Mouse (Mus musculus): ENCODE data around the gene Tmco1. TPM values are rescaled to one million over a fixed set of nuclear protein-coding genes. Genes with fewer than 3 reads are reported as not detected.

Tmco1 gene
- total RNA-seq, 2 experiments from 2014 or later: 52.4 to 52.7 TPM

DNA sequence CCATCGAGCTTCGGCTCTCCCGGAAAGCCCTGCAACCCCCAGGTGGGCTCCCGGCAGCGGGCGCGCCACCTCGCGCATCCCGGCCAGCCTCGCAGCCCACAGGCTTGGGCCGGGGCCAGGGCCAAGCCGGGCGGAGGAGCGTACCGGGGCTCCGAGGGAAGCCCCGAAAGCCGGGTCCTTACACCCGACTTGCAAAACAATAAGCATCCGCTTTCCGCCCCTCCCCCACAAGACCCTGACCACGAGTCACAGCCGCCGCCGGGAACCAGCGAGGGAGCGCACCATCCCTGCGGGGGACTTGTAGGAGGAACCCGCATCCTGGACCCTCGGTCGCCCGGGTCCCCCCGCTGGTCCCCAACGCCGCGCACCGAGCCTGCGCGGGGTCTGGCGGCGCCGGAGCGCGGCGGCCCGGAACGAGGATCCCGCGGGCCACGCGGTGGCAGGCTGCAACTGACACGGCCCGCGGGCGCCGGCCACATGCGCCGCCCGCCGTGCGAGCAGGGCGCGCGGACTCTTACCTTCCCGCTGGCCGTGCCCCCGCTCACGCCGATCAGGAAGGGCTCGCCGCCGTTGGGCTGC, 23.8 kb upstream of the Tmco1 start:
- peak; percentile 62 to 69 for DNase-seq

DNA sequence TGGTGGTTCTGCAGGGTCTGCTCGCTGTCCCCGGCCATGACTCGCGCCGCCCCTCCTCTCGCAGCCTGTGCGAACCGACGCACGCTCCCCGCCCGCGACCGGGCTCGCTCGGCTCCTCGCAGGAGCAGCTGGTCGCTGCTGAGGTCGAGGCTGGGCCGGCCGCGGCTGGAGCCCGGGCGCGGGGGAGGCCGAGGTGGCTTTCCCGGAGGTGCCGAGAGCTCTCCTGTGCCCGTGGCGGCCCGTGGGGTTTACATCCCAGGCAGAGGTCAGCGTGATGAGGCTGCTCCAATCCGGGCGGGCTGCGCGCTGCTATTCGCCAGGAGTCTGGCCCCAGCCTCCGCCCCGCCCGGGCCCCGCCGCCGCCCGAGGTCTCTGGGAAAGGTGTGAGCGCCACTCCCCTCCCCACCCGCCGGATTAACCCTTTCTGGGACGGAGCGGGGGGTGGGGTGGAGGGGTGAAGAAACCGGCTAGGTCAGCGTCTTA, 23.3 kb upstream of the Tmco1 start:
- peak; percentile 77 to 79 for DNase-seq

DNA sequence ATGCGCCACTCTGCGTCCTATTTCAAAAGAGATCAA, 23.0 kb upstream of the Tmco1 start, which contains the start of gene Uck2:
Gene Uck2 (minus strand): TSS at position 1 of the 36 bp plus-strand sequence.
- DNase-seq: no peak

- no peak for DNase-seq
Measured at GRCm38 (mm10) chr1:167285356-167285755, 22.8 kb upstream of the Tmco1 start.

- no peak for DNase-seq
Measured at GRCm38 (mm10) chr1:167287156-167287555, 21.0 kb upstream of the Tmco1 start.

DNA sequence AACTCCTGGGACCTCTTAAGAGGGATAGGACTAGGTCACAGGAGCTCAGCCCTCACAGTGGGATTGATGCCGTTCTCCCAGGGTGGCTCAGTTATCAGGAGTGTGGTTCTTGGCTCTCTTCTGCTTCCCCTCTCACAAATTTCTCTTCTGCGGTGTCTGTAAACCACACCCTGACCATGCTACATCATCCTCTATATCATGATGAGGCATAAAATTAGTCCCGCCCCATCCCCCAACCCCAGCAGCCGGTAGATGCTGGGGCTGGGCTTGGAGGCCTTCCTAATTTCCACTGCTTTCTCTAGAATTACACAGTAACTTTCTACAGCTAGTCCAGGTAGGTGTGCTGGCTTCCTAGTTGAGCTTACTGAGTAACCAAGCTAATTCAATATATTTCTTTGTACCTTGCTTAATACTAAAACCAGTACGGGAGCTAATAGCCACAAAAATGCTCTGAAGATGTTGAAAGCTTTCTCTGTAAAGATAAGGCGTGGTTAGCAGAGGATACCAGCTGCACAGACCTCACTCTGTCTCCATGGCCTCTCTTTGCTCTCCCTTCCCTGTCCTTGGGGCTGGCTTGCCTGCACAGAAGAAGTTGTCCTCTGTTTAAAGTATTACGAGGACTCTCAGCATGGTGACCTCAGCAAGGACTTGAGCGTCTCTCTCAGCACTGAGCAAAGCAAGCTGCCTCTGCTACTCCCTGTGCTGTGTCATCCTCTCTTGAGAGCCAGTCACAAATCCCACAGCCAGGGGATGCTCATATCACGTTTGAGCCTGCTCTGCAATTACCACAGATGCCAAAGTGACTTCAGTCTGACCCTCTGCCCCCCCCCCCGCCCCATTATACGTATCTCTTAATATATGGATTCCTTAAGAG, 19.3 kb upstream of the Tmco1 start:
- no peak for DNase-seq

GRCm38 (mm10) chr1:167289567-167290262, 18.5 kb upstream of the Tmco1 start:
- no peak for DNase-seq

GRCm38 (mm10) chr1:167290263-167290592, 17.9 kb upstream of the Tmco1 start:
- DNase-seq: no peak

DNA sequence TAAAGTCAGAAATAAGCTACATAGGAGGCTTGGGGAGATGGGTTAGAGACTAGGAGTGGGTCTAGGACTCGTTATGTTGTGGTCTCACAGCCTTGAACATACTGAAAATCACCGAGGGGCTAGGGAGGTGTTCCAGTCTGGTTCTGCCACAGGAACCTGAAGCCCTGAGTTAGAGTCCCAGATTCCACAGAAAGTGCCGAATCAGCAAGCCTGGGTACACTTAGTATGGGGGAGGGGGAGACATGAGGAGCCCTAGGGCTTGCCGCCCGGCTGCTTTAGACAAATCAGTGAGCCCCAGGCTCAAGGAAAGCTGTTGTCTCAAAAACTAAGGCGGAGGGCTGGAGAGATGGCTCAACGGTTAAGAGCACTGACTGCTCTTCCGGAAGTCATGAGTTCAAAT, 16.6 kb upstream of the Tmco1 start:
- no peak for DNase-seq

- no peak for DNase-seq
Measured at GRCm38 (mm10) chr1:167292447-167292846, 15.7 kb upstream of the Tmco1 start.

DNA sequence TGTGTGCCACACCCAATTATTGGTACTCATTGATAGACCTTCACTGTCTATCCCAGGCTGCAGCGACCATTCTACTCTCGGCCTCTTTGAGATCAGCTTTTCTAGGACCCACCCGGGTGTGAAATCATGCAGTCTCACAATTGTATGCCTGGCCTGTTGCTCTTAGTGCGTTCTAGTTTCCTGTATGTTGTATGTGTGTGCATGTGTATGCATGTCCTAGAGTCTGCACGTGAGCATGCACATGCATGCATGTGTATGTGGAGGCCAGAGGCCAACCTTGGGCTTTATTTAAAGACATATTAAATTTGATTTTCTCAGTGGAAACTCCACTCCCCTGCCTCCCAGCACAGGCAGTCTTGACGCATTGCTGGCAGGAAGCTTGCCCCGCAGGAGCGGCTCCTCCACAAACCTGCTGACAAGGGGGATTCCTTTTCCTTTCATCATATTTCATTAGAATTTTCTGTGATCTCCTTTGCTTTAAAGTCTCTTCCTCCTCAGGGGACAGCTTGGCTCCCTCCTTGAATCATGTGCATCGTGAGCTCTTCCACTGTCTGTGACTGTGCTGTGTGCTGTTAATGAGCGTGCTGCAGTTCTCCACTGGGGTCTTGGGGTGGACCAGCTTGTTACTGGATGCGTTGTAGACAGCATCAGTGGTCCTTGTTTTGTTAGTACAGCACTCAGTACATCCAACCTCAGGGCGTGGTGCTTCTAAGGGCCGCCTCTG, 12.3 kb upstream of the Tmco1 start:
- no peak for DNase-seq

DNA sequence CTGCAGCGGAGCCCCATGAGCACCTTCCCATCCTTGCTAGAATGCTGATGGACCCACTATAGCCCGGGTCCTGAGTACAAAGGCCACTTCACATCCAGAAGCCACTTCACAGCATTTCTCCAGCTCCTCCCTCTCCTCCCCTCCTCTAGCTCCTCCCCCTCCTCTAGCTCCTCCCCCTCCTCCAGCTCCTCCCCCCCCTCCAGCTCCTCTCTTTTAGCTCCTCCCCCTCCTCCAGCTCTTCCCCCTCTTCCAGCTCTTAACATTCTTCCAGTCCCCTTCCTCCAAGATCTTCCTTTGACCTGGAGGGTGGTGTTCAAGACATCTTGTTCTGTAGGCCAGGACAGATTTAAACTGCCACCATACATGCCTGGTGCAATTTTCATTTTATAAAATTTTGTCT, 8.1 kb upstream of the Tmco1 start:
- DNase-seq: no peak

GRCm38 (mm10) chr1:167305501-167306137, 2.6 kb upstream of the Tmco1 start:
- no peak for DNase-seq

DNA sequence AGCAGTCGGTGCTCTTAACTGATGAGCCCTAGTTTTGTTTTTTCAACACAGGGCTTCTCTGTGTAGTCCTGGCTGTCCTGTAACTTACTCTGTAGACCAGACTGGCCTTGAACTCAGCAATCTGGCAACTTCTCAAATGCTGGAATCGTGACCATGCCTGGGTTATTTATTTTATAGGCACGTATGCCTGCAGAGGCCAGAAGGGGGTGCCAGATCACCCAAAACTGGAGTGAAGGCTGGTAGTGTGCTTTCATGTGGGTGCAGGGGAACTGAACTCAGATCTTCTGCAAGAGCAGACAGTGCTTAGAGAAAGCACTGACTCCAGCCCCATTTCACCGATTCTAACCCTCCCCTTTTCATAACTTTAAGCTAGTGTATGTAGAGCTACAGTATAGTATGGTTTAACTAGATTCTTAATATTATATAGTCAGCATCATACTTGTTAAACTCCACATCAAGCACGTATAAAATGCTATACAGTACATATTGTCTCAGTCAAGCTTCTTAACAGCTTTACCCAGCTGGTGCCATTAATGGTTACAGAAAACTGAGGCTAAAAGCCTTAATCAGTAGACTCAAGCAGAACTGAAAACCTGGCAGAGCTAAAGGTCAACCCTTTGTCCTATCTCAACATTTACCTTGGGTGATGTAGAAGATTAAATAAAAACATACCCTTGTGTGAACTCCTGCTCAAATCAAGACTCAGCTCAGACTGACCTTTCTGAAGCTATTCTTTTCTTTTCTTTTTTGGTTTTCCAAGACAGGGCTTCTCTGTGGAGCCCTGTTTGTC, 1.5 kb upstream of the Tmco1 start:
- DNase-seq: peak in 1 of 2 experiments; percentile 28

GRCm38 (mm10) chr1:167307674-167308073, 504 bp upstream of the Tmco1 start:
- DNase-seq: no peak

- no peak for DNase-seq
Measured at GRCm38 (mm10) chr1:167312367-167312766, 4.2 kb downstream of the Tmco1 start.

- no peak for DNase-seq
Measured at GRCm38 (mm10) chr1:167313220-167313619, 5.0 kb downstream of the Tmco1 start.

DNA sequence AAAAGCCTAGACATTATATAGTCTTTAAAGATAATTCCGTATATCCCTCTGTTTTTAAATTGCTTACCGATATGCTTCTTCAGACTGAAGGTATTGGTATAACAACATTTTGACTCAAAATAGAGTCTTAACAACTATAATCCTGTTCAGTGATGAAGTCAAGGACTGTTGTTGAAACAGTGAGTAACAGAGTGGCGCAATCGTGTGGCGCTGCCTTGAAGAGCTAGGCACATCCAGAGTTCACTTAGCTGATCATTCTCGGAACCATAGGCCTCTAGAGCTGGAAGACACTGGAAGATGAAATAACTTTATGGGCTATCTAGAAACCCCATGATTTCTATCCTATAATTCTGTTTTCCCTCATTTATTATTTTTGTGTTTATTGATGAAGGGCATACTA, 13.5 kb downstream of the Tmco1 start:
- no peak for DNase-seq

DNA sequence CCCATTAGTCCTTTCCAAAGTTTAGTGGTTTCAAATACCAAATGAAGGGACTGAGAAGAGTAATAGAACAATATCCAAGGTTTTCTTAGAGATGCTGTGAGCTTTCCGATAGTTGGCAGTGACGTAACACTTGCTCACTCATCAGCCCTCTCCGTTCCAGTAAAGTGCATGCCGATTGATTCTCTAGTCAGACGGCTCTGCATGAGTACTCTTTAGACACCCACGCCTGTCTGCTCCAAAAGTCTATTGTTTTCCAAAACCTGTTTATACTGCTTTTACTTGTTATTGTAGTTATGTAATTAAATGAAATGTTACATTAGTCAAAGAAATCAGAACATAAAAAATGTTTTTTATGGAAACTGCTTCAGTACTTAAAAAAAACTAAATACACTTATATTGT, 20.6 kb downstream of the Tmco1 start:
- DNase-seq: peak in 1 of 2 experiments; percentile 26

- no peak for DNase-seq
Measured at GRCm38 (mm10) chr1:167331106-167331505, 22.9 kb downstream of the Tmco1 start.

DNA sequence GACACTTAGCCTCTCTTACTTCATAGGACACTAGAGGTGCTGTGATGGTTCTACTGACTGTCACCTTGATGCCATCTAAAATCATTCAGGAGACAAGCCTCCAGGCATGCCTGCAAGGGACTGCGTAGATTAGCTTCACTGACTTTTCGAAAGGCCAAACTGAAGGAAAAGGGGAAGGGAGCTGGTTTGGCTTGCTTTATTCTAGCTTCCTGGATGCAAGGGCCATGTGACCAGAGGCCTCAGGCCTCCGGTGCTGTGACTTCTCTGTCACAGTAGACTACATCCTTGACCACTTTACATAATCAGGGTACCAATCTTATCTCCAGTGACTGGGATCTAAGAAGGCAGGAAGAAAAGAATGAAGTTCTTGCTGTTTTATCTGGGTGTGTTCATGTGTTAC, 28.2 kb downstream of the Tmco1 start:
- DNase-seq: no peak

DNA sequence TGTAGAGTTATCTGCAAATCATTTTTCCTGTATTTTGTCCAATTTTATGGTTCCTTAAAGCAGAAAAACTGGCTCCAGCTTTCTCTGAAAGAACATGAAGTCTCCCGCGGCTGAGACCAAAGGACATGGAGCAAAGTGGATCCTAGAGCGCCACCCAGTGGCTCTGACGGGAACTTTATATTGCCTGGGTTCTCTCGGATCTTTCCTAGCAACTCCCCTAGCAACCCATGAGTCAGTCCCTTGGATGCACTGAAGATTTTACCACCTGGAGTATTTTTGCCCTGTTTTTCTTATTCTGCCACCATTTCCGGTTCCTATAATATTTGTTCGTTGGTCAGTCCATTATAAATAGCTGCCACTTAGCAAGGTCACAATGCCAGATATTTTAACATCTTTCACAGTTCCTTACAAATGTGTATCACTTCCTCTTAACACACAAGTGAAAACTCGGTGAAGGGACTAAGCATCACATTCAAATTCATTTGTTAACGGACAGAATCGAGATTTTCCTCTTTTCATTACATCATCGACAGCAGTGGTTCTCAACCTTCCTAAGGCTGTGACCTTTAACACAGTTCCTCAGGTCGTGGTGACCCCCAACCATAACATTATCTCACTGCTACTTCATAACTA, 29.4 kb downstream of the Tmco1 start:
- peak; percentile 83 to 89 for DNase-seq
